Mouse (Mus musculus) mature B cell (primary cell): ENCODE measurements around the gene Cdc20.

Experiments used
- in situ Hi-C: fragments of 300-500 bp; cut with MboI; formaldehyde crosslinking; loops from 2 replicates; pipeline ENCODE4 v1.14.3; 2019

The Cdc20 gene

GRCm38 (mm10) chr4:118436820-118437603, at the start of gene Cdc20:
TSS of gene Cdc20 (minus strand) at chr4:118437352.
- in situ Hi-C loops = no loop called here

GRCm38 (mm10) chr4:118476773-118477530, 39.8 kb upstream of the Cdc20 start:
- in situ Hi-C loops = no loop called here

- in situ Hi-C loops = no loop called here
These were observed 35.5 kb upstream of the Cdc20 start for GRCm38 (mm10) chr4:118472687-118473086.

GRCm38 (mm10) chr4:118471281-118471680, 34.1 kb upstream of the Cdc20 start:
- in situ Hi-C loops = no loop called here

- in situ Hi-C loops = no loop called here
These were observed 28.6 kb upstream of the Cdc20 start for GRCm38 (mm10) chr4:118465697-118466163.

- in situ Hi-C loops = no loop called here
These were observed 27.8 kb upstream of the Cdc20 start for GRCm38 (mm10) chr4:118464956-118465355.

GRCm38 (mm10) chr4:118457345-118457975, 20.3 kb upstream of the Cdc20 start, which contains the start of gene Mpl:
TSS of gene Mpl (minus strand) at chr4:118457513.
- in situ Hi-C loops = no loop called here

GRCm38 (mm10) chr4:118446415-118447153, 9.4 kb upstream of the Cdc20 start:
- in situ Hi-C loops = no loop called here

- in situ Hi-C loops = no loop called here
These were observed 8.7 kb upstream of the Cdc20 start for GRCm38 (mm10) chr4:118445781-118446414.

GRCm38 (mm10) chr4:118445088-118445487, 7.9 kb upstream of the Cdc20 start:
- in situ Hi-C loops = no loop called here

- in situ Hi-C loops = no loop called here
These were observed 689 bp upstream of the Cdc20 start for GRCm38 (mm10) chr4:118437829-118438253.

GRCm38 (mm10) chr4:118432332-118432731, 4.8 kb downstream of the Cdc20 start:
- in situ Hi-C loops = no loop called here

- in situ Hi-C loops = no loop called here
These were observed 7.8 kb downstream of the Cdc20 start for GRCm38 (mm10) chr4:118429215-118429895.

GRCm38 (mm10) chr4:118428531-118429214, 8.5 kb downstream of the Cdc20 start:
- in situ Hi-C loops = no loop called here

- in situ Hi-C loops = no loop called here
These were observed 9.2 kb downstream of the Cdc20 start, which contains the start of gene Elovl1 for GRCm38 (mm10) chr4:118427768-118428451. TSS of gene Elovl1 (plus strand) at chr4:118428093.

GRCm38 (mm10) chr4:118427415-118427767, 9.8 kb downstream of the Cdc20 start:
- in situ Hi-C loops = no loop called here

- in situ Hi-C loops = no loop called here
These were observed 11.8 kb downstream of the Cdc20 start for GRCm38 (mm10) chr4:118425374-118425773.

GRCm38 (mm10) chr4:118424541-118425160, 12.5 kb downstream of the Cdc20 start:
- in situ Hi-C loops = no loop called here

GRCm38 (mm10) chr4:118421384-118421783, 15.8 kb downstream of the Cdc20 start:
- in situ Hi-C loops = no loop called here
